Mouse (Mus musculus) CD4-positive, CD25-positive, alpha-beta regulatory T cell, adult 2 months (primary cell): ENCODE data around the gene Rtkn.

Experiments used
- DNase-seq: peaks from one replicate; pipeline ENCODE4 v3.0.0-alpha.2; 2012; ENCODE audit warnings: low read depth, low spot score

Rtkn gene

GRCm38 (mm10) chr6:83134951-83135513 lies at the start of gene Rtkn:
TSS of gene Rtkn (plus strand) at chr6:83135463.
- DNase-seq = no peak

- DNase-seq = peak; percentile 38
Observed at GRCm38 (mm10) chr6:83086121-83087035, 48.9 kb upstream of the Rtkn start, which contains the start of gene Lbx2. TSS of gene Lbx2 (plus strand) at chr6:83086367.

GRCm38 (mm10) chr6:83087205-83087925 lies 47.9 kb upstream of the Rtkn start:
- DNase-seq = no peak

GRCm38 (mm10) chr6:83087926-83088260 lies 47.4 kb upstream of the Rtkn start:
- DNase-seq = no peak

GRCm38 (mm10) chr6:83092416-83093127 lies 42.7 kb upstream of the Rtkn start:
- DNase-seq = no peak

GRCm38 (mm10) chr6:83095968-83096367 lies 39.3 kb upstream of the Rtkn start:
- DNase-seq = peak; percentile 72

GRCm38 (mm10) chr6:83098411-83098810 lies 36.9 kb upstream of the Rtkn start:
- DNase-seq = no peak

- DNase-seq = peak; percentile 93
Observed at GRCm38 (mm10) chr6:83101316-83101687, 34.0 kb upstream of the Rtkn start, which contains the start of the genes Ccdc142 and Gm42688. TSS of gene Ccdc142 (plus strand) at chr6:83101601. TSS of gene Gm42688 (plus strand) at chr6:83101617.

- peak; percentile 87 for DNase-seq
Observed at GRCm38 (mm10) chr6:83101688-83102556, 33.3 kb upstream of the Rtkn start.

- no peak for DNase-seq
Observed at GRCm38 (mm10) chr6:83103130-83103650, 32.1 kb upstream of the Rtkn start.

GRCm38 (mm10) chr6:83104158-83104557 lies 31.1 kb upstream of the Rtkn start:
- DNase-seq = no peak

GRCm38 (mm10) chr6:83107566-83108400 lies 27.5 kb upstream of the Rtkn start:
- peak; percentile 89 for DNase-seq

GRCm38 (mm10) chr6:83108762-83109668 lies 26.2 kb upstream of the Rtkn start, which contains the start of gene Mrpl53:
TSS of gene Mrpl53 (plus strand) at chr6:83109040.
- DNase-seq = peak; percentile 78

- no peak for DNase-seq
Observed at GRCm38 (mm10) chr6:83111510-83112136, 23.6 kb upstream of the Rtkn start.

- peak; percentile 92 for DNase-seq
Observed at GRCm38 (mm10) chr6:83115011-83115671, 20.1 kb upstream of the Rtkn start, which contains the start of gene Mogs. TSS of gene Mogs (plus strand) at chr6:83115496.

GRCm38 (mm10) chr6:83115682-83116372 lies 19.4 kb upstream of the Rtkn start:
- peak; percentile 74 for DNase-seq
